Mouse (Mus musculus) neural tube, embryonic 11.5 days (tissue): Measurements from ENCODE around the gene D6Wsu163e. TPM values are rescaled to one million over a fixed set of nuclear protein-coding genes. Genes with fewer than 3 reads are reported as not detected.

ENCODE experiments used
- ATAC-seq: fragments of 200-750 bp; cut with Nextera tagmentation; 2 replicates; pipeline ENCODE4 v1.8.0; 2017; ENCODE audit warnings: moderate number of reproducible peaks, mild to moderate bottlenecking, moderate TSS enrichment, moderate library complexity; ENCODE audit not compliant: insufficient read depth, low FRiP score, low TSS enrichment
- DNase-seq: peaks from one replicate; pipeline ENCODE4 v3.0.0-alpha.2; 2015; ENCODE audit warnings: low spot score
- H3K27ac ChIP-seq: fragments of 300-500 bp; sonication (generic); 2 replicates; pipeline ENCODE4 v1.5.1; 2014; ENCODE audit warnings: low read depth, mild to moderate bottlenecking, low read length
- H3K27me3 ChIP-seq: fragments of 300-500 bp; sonication (generic); 2 replicates; pipeline ENCODE4 v1.6.1; 2014; ENCODE audit warnings: mild to moderate bottlenecking, low read length, mixed read lengths; ENCODE audit not compliant: control insufficient read depth, insufficient read depth
- H3K36me3 ChIP-seq: fragments of 300-500 bp; sonication (generic); 2 replicates; pipeline ENCODE4 v1.6.1; 2014; ENCODE audit warnings: mild to moderate bottlenecking, low read length, moderate library complexity, mixed read lengths; ENCODE audit not compliant: control insufficient read depth, insufficient read depth
- H3K4me1 ChIP-seq: fragments of 300-500 bp; sonication (generic); 2 replicates; pipeline ENCODE4 v1.6.1; 2014; ENCODE audit warnings: low read length, mixed read lengths; ENCODE audit not compliant: control insufficient read depth, insufficient read depth
- H3K4me2 ChIP-seq: fragments of 300-500 bp; sonication (generic); 2 replicates; pipeline ENCODE4 v1.6.1; 2014; ENCODE audit warnings: low read depth, mild to moderate bottlenecking, moderate library complexity
- H3K4me3 ChIP-seq: fragments of 300-500 bp; sonication (generic); 2 replicates; pipeline ENCODE4 v1.5.1; 2014; ENCODE audit warnings: low read depth, low read length
- H3K9ac ChIP-seq: fragments of 300-500 bp; sonication (generic); 2 replicates; pipeline ENCODE4 v1.6.1; 2014; ENCODE audit warnings: mild to moderate bottlenecking, low read length
- H3K9me3 ChIP-seq: fragments of 300-500 bp; sonication (generic); 2 replicates; pipeline ENCODE4 v1.6.1; 2016; ENCODE audit warnings: low read length; ENCODE audit not compliant: control insufficient read depth
- WGBS: fragments of 180-500 bp; shearing (Covaris S2); extraction: QIAGEN DNeasy Blood & Tissue Kit; methylation state at CpG from one replicate; pipeline ENCODE4 v1.1.7; 2014; 5-methylcytosine and 5-hydroxymethylcytosine counted together
- polyA plus RNA-seq: library from polyadenylated mRNA; unstranded; fragments of >200 nt; fragmentation: Nextera tagmentation; extraction: Ambion mirVana; gene quantifications from 2 replicates; pipeline ENCODE4 v1.2.1, GENCODE M21; 2014

Gene D6Wsu163e
- polyA plus RNA-seq = 21.2 and 24.2 TPM in 2 replicates

- peak within 1 kb of the TSS; percentile 71 for H3K4me3 ChIP-seq
- peak within 1 kb of the TSS; percentile 76 for H3K9ac ChIP-seq
- peak within 1 kb of the TSS; percentile 94 for H3K4me2 ChIP-seq
- DNase-seq (peak; percentile 96), ATAC-seq (peak; percentile 97)
- no peaks in the 10 kb centered on the region for H3K27me3 ChIP-seq
- H3K4me1 ChIP-seq = peaks cover 8% of the 10 kb centered on the region
- H3K27ac ChIP-seq = peak within 1 kb of the TSS; percentile 34; the same call in 1 of the 2 replicates
- H3K9me3 ChIP-seq = no peaks in the 10 kb centered on the region
- under 1% methylated on average over 33 of the region's 33 CpGs for WGBS
- no peaks in the 10 kb centered on the region for H3K36me3 ChIP-seq
These were observed at the start of gene D6Wsu163e, which contains the start of gene Rad51ap1 for GRCm38 (mm10) chr6:126939487-126940171. TSS of gene D6Wsu163e (plus strand) at chr6:126939962. TSS of gene Rad51ap1 (minus strand) at chr6:126939587.

DNA sequence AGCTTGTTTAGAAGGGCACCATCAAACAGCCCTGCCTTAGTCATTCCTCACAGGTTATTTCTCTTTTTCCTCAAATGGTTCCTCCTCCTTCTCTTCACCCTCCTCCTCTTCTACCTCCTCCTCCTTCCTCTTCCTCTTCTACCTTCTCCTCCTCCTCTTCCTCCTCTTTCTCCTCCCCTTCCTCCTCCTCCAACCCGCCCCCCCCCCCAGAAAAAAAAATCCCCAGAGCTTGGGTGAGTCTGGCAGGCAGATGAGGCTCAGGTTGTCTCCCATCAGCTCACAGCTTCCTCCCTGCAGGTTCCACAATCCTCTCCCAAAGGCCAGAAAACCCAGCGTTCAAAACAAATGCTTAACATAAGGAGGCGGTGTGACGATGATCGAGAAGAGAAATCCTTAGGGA, 32.4 kb upstream of the D6Wsu163e start:
- no peaks in the 10 kb centered on the region for H3K27me3 ChIP-seq
- no peak overlapping the region for H3K27ac ChIP-seq
- no peaks in the 10 kb centered on the region for H3K4me1 ChIP-seq
- no peak overlapping the region for H3K9ac ChIP-seq
- no peaks in the 10 kb centered on the region for H3K36me3 ChIP-seq
- ATAC-seq (no peak), DNase-seq (no peak)
- WGBS = 87% methylated on average over 4 of the region's 5 CpGs
- no peaks in the 10 kb centered on the region for H3K9me3 ChIP-seq
- H3K4me3 ChIP-seq = no peak overlapping the region
- H3K4me2 ChIP-seq = no peak overlapping the region

GRCm38 (mm10) chr6:126907876-126908275, 31.9 kb upstream of the D6Wsu163e start:
- WGBS = 74% methylated on average over 3 of the region's 3 CpGs
- Histone ChIP-seq H3K4me1 (no peaks in the 10 kb centered on the region), H3K36me3 (no peaks in the 10 kb centered on the region), H3K27me3 (no peaks in the 10 kb centered on the region), H3K9ac (no peak overlapping the region), H3K9me3 (no peaks in the 10 kb centered on the region), H3K27ac (no peak overlapping the region), H3K4me3 (no peak overlapping the region), H3K4me2 (no peak overlapping the region)
- DNase-seq (no peak), ATAC-seq (no peak)

- no peaks in the 10 kb centered on the region for H3K4me1 ChIP-seq
- no peak for DNase-seq
- H3K4me3 ChIP-seq = no peak overlapping the region
- 82% methylated on average over 4 of the region's 4 CpGs for WGBS
- no peak overlapping the region for H3K4me2 ChIP-seq
- H3K9ac ChIP-seq = no peak overlapping the region
- ATAC-seq = no peak
- no peaks in the 10 kb centered on the region for H3K36me3 ChIP-seq
- H3K9me3 ChIP-seq = no peaks in the 10 kb centered on the region
- H3K27ac ChIP-seq = no peak overlapping the region
- H3K27me3 ChIP-seq = no peaks in the 10 kb centered on the region
These were observed 29.0 kb upstream of the D6Wsu163e start for GRCm38 (mm10) chr6:126910727-126911126.

DNA sequence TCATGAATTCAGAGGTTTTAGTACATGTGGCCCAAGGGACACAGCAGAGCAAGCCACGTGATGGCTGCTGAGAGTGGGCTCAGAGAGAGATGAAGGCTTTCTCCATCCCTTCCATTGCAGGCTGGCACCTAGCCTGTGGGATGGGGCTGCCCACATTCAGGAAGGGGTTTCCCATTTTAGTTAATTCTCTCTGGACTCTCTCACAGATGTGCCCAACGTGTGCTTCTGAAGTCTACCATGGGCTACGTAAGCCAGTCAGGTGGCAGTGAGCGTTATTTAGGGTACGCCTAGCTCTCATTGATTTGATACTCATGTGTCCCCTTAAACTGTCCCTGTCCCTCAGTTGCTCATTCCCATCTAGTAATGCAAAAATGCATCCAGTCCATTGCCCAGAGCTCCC, 24.8 kb upstream of the D6Wsu163e start:
- no peak for DNase-seq
- Histone ChIP-seq H3K27ac (no peak overlapping the region), H3K4me3 (no peak overlapping the region), H3K36me3 (no peaks in the 10 kb centered on the region), H3K9me3 (no peaks in the 10 kb centered on the region), H3K4me1 (no peaks in the 10 kb centered on the region), H3K9ac (no peak overlapping the region), H3K4me2 (no peak overlapping the region), H3K27me3 (no peaks in the 10 kb centered on the region)
- 82% methylated on average over 5 of the region's 5 CpGs for WGBS
- ATAC-seq = no peak

DNA sequence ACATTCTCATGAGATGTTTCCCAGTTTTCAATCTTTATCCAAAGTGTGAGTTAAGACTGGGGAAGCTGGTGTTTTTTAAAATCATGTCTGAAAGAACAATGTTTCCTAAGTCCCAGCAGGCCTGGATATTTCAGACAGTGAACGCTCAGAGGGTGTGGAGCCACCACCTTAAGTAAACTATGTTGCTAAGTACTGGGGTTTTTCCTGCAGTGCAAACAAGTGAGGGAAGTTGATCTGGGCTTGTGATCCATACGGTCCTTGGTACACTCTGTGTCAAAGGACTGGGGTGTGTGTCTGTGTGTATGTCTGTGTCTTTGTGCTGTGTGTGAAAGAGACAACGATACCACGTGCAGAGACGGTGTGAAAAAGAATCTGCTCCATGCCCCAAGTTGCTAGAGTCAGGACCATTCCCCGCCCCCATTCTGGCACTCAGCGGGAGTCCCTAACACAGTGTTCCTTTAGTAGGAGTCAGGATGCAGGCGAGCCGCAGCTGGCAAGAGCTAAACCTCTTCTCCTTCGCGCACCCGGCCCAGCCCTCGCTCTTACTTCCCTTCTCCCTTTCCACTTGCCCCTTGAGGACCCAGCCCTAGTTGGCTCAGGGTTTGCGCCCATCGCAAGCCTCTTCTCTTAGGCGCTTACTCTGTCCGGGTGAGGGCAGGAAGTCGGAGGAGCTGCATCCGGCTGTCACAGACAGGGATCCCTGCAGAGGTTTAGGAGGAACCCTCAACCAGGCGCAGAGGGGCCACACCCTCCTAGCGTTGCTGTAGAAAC, 18.5 kb upstream of the D6Wsu163e start, which contains the start of gene Dyrk4:
TSS of gene Dyrk4 (minus strand) at position 729 of the 771 bp plus-strand sequence.
- 8% methylated on average over 21 of the region's 21 CpGs for WGBS
- DNase-seq (peak; percentile 47), ATAC-seq (no peak)
- no peak within 1 kb of the TSS; the same call in 1 of the 2 replicates for H3K9ac ChIP-seq
- no peaks in the 10 kb centered on the region for H3K4me1 ChIP-seq
- peaks cover 4% of the 10 kb centered on the region; the same call in 1 of the 2 replicates for H3K36me3 ChIP-seq
- H3K27me3 ChIP-seq = no peaks in the 10 kb centered on the region
- H3K27ac ChIP-seq = no peak within 1 kb of the TSS
- peak within 1 kb of the TSS; percentile 19; the same call in 1 of the 2 replicates for H3K4me2 ChIP-seq
- no peaks in the 10 kb centered on the region for H3K9me3 ChIP-seq
- peak within 1 kb of the TSS; percentile 21; the same call in 1 of the 2 replicates for H3K4me3 ChIP-seq

GRCm38 (mm10) chr6:126932896-126933295, 6.9 kb upstream of the D6Wsu163e start:
- H3K27me3 ChIP-seq = no peaks in the 10 kb centered on the region
- no peak overlapping the region for H3K9ac ChIP-seq
- no peaks in the 10 kb centered on the region for H3K9me3 ChIP-seq
- no peaks in the 10 kb centered on the region for H3K4me1 ChIP-seq
- H3K4me3 ChIP-seq = no peak overlapping the region
- DNase-seq = no peak
- peaks cover 4% of the 10 kb centered on the region for H3K36me3 ChIP-seq
- H3K4me2 ChIP-seq = no peak overlapping the region
- ATAC-seq = no peak
- H3K27ac ChIP-seq = no peak overlapping the region
- WGBS = 92% methylated on average over 2 of the region's 2 CpGs

GRCm38 (mm10) chr6:126938047-126938446, 1.7 kb upstream of the D6Wsu163e start:
- H3K36me3 ChIP-seq = 0 out of 2 replicates have a peak, but pooled peaks cover 2% of the 10 kb centered on the region
- no peaks in the 10 kb centered on the region for H3K9me3 ChIP-seq
- no peak for DNase-seq
- no peak overlapping the region for H3K27ac ChIP-seq
- no peaks in the 10 kb centered on the region for H3K27me3 ChIP-seq
- 87% methylated on average over 2 of the region's 2 CpGs for WGBS
- ATAC-seq = no peak
- H3K4me1 ChIP-seq = peaks cover 8% of the 10 kb centered on the region
- H3K9ac ChIP-seq = no peak overlapping the region
- peak overlapping the region; percentile 94 for H3K4me2 ChIP-seq
- peak overlapping the region; percentile 71; the same call in 1 of the 2 replicates for H3K4me3 ChIP-seq
